ENCODE assay signal across 28 mouse cellular contexts in genomic region chr15:16810787-16811186, GRCm38 (mm10).
DNase-seq lines count a peak whose midpoint lies in the region; ATAC-seq and TF ChIP-seq lines count a peak whose summit lies in the region.
"Had no signal": no experiment of that assay in that cellular context is flagged by ENCODE, and none has a peak within 500 bp of the region (broad histone marks: within the 10 kb centered on the region; RNA-seq: fewer than 3 reads in every experiment).

No protein-coding gene starts in this region.

- H3K27ac ChIP-seq in kidney, postnatal 0 days: no peak overlapping the region
- no peak overlapping the region for H3K27ac ChIP-seq in kidney, embryonic 16.5 days (ENCODE audit: low read length)
- H3K27ac ChIP-seq: embryonic facial prominence, embryonic 12.5 days; forebrain, embryonic 15.5 days; liver, embryonic 15.5 days; lung, embryonic 15.5 days; midbrain, embryonic 10.5 days; neural tube, embryonic 12.5 days had no signal

- DNase-seq in kidney, postnatal 0 days (ENCODE audit: low spot score): no peak
- peak; percentile 54 for DNase-seq in 416B (ENCODE audit: low read depth)
- DNase-seq in ES-CJ7 (ENCODE audit: low read depth, low spot score): peak; percentile 11
- peak; percentile 15 for DNase-seq in brain, adult 2 months (ENCODE audit: low read depth, low spot score)
- DNase-seq in urinary bladder, adult 2 months (ENCODE audit: low spot score): no peak
- DNase-seq in ovary, postnatal 10 days (ENCODE audit: low spot score): no peak
- DNase-seq: adrenal gland, adult 8-10 months; cerebellum, adult 11 months; cerebellum, adult 9-10 months; embryo, embryonic 11 days; gastrocnemius, postnatal 10 days; heart, postnatal 14 days; kidney, adult 8-10 months; kidney, postnatal 25 days; layer of hippocampus, postnatal 36 days; liver had no signal

- no peak overlapping the region for H3K4me3 ChIP-seq in kidney, postnatal 0 days (replicated peaks; ENCODE audit: low read depth, low read length)
- no peak overlapping the region for H3K4me3 ChIP-seq in kidney, embryonic 16.5 days (ENCODE audit: low read length)
- H3K4me3 ChIP-seq: embryonic facial prominence, embryonic 12.5 days; forebrain, embryonic 15.5 days; liver, embryonic 15.5 days; lung, embryonic 15.5 days; midbrain, embryonic 10.5 days; myocyte; neural tube, embryonic 12.5 days had no signal

- 0 out of 2 replicates have a peak, but pooled peaks have one; percentile 13 for TF ChIP-seq CTCF in kidney, postnatal 0 days (IDR thresholded peaks at IDR 0.05; ENCODE audit: low read depth)

- H3K36me3 ChIP-seq in kidney, postnatal 0 days (ENCODE audit: insufficient read depth, low read length): no peaks in the 10 kb centered on the region
- H3K36me3 ChIP-seq in kidney, embryonic 16.5 days (ENCODE audit: insufficient read depth, low read length): no peaks in the 10 kb centered on the region
- H3K36me3 ChIP-seq: embryonic facial prominence, embryonic 12.5 days; forebrain, embryonic 15.5 days; liver, embryonic 15.5 days; lung, embryonic 15.5 days; midbrain, embryonic 10.5 days; neural tube, embryonic 12.5 days had no signal

- H3K27me3 ChIP-seq in kidney, postnatal 0 days (ENCODE audit: insufficient read depth, low read length): no peaks in the 10 kb centered on the region
- H3K27me3 ChIP-seq in kidney, embryonic 16.5 days (ENCODE audit: insufficient read depth, low read length): no peaks in the 10 kb centered on the region
- H3K27me3 ChIP-seq: CH12.LX; embryonic facial prominence, embryonic 12.5 days; forebrain, embryonic 15.5 days; liver, embryonic 15.5 days; lung, embryonic 15.5 days; neural tube, embryonic 12.5 days had no signal

- 62% methylated on average over 3 of the region's 3 CpGs for WGBS in kidney, postnatal 0 days
- 79% methylated on average over 3 of the region's 3 CpGs for WGBS in kidney, embryonic 16.5 days

- no peak overlapping the region for H3K9ac ChIP-seq in kidney, postnatal 0 days (ENCODE audit: low read depth, low read length)
- H3K9ac ChIP-seq in kidney, embryonic 16.5 days (replicated peaks; ENCODE audit: low read length): no peak overlapping the region
- H3K9ac ChIP-seq: embryonic facial prominence, embryonic 12.5 days; forebrain, embryonic 15.5 days; liver, embryonic 15.5 days; lung, embryonic 15.5 days; neural tube, embryonic 12.5 days had no signal

- no peak overlapping the region for H3K4me2 ChIP-seq in kidney, postnatal 0 days (ENCODE audit: low read length)
- H3K4me2 ChIP-seq in kidney, embryonic 16.5 days (replicated peaks; ENCODE audit: low read depth, low read length): no peak overlapping the region
- H3K4me2 ChIP-seq: embryonic facial prominence, embryonic 12.5 days; forebrain, embryonic 15.5 days; liver, embryonic 15.5 days; lung, embryonic 15.5 days; neural tube, embryonic 12.5 days had no signal

- H3K9me3 ChIP-seq in kidney, postnatal 0 days (replicated peaks; ENCODE audit: low read length): no peaks in the 10 kb centered on the region
- H3K9me3 ChIP-seq in kidney, embryonic 16.5 days (ENCODE audit: low read length): no peaks in the 10 kb centered on the region
- H3K9me3 ChIP-seq: embryonic facial prominence, embryonic 12.5 days; forebrain, embryonic 15.5 days; liver, embryonic 15.5 days; lung, embryonic 15.5 days; midbrain, embryonic 10.5 days; neural tube, embryonic 12.5 days had no signal

- no peak for ATAC-seq in kidney, postnatal 0 days (replicated peaks; ENCODE audit: low FRiP score, low read depth)
- ATAC-seq in kidney, embryonic 16.5 days (ENCODE audit: low FRiP score, low TSS enrichment): no peak
- ATAC-seq: activated CD4-positive, CD25-positive, alpha-beta regulatory T cell, adult 4 months; forebrain, embryonic 15.5 days; hindbrain, embryonic 16.5 days; midbrain, embryonic 16.5 days had no signal

- no peaks in the 10 kb centered on the region for H3K4me1 ChIP-seq in kidney, postnatal 0 days (replicated peaks; ENCODE audit: insufficient read depth, low read length)
- H3K4me1 ChIP-seq in kidney, embryonic 16.5 days (ENCODE audit: insufficient read depth, low read length): no peaks in the 10 kb centered on the region
- H3K4me1 ChIP-seq: embryonic facial prominence, embryonic 12.5 days; forebrain, embryonic 15.5 days; liver, embryonic 15.5 days; lung, embryonic 15.5 days; midbrain, embryonic 10.5 days; neural tube, embryonic 12.5 days had no signal

Comparison
In these comparisons a context has a peak if more than half of its experiments do, and no peak if none do; other contexts are left out.
1. DNase-seq: peak in 416B (single experiment), ES-CJ7 (single experiment) and brain, adult 2 months (single experiment); none in kidney, postnatal 0 days (single experiment), urinary bladder, adult 2 months (single experiment) and ovary, postnatal 10 days (single experiment).